Mouse (Mus musculus) heart, embryonic 15.5 days (tissue): Measurements from ENCODE around the gene Olfr1150-ps1. TPM values are rescaled to one million over a fixed set of nuclear protein-coding genes. Genes with fewer than 3 reads are reported as not detected.

Experiments
- ATAC-seq: fragments of 200-750 bp; cut with Nextera tagmentation; replicated peaks from 2 replicates; pipeline ENCODE4 v1.8.0; 2017; ENCODE audit warnings: low read depth, moderate TSS enrichment; ENCODE audit not compliant: insufficient number of reproducible peaks, insufficient read depth, low FRiP score
- H3K27ac ChIP-seq: fragments of 300-500 bp; sonication (generic); 2 replicates; pipeline ENCODE4 v1.5.1; 2015; ENCODE audit warnings: mild to moderate bottlenecking, inconsistent platforms
- H3K27me3 ChIP-seq: fragments of 300-500 bp; sonication (generic); 2 replicates; pipeline ENCODE4 v1.6.1; 2015; ENCODE audit warnings: inconsistent platforms
- H3K36me3 ChIP-seq: fragments of 300-500 bp; sonication (generic); 2 replicates; pipeline ENCODE4 v1.6.1; 2015; ENCODE audit warnings: mild to moderate bottlenecking, inconsistent platforms
- H3K4me1 ChIP-seq: fragments of 300-500 bp; sonication (generic); replicated peaks from 2 replicates; pipeline ENCODE4 v1.6.1; 2015; ENCODE audit warnings: inconsistent platforms
- H3K4me2 ChIP-seq: fragments of 300-500 bp; sonication (generic); 2 replicates; pipeline ENCODE4 v1.6.1; 2015; ENCODE audit warnings: inconsistent platforms, mild to moderate bottlenecking, moderate library complexity
- H3K4me3 ChIP-seq: fragments of 300-500 bp; sonication (generic); 2 replicates; pipeline ENCODE4 v1.5.1; 2015; ENCODE audit warnings: mild to moderate bottlenecking, inconsistent platforms
- H3K9ac ChIP-seq: fragments of 300-500 bp; sonication (generic); 2 replicates; pipeline ENCODE4 v1.6.1; 2015; ENCODE audit warnings: mild to moderate bottlenecking, inconsistent platforms
- H3K9me3 ChIP-seq: fragments of 300-500 bp; sonication (generic); replicated peaks from 2 replicates; pipeline ENCODE4 v1.6.1; 2016; ENCODE audit warnings: inconsistent platforms
- WGBS: fragments of 180-500 bp; shearing (Covaris S2); methylation state at CpG from one replicate; pipeline ENCODE4 v1.1.7; 2015; ENCODE audit warnings: mixed read lengths; 5-methylcytosine and 5-hydroxymethylcytosine counted together
- polyA plus RNA-seq: library from polyadenylated mRNA; unstranded; fragments of >200 nt; fragmentation: Nextera tagmentation; extraction: Ambion mirVana; gene quantifications from 2 replicates; pipeline ENCODE4 v1.2.1, GENCODE M21; 2015

Olfr1150-ps1 gene
- polyA plus RNA-seq, result not detected in 2 replicates

DNA sequence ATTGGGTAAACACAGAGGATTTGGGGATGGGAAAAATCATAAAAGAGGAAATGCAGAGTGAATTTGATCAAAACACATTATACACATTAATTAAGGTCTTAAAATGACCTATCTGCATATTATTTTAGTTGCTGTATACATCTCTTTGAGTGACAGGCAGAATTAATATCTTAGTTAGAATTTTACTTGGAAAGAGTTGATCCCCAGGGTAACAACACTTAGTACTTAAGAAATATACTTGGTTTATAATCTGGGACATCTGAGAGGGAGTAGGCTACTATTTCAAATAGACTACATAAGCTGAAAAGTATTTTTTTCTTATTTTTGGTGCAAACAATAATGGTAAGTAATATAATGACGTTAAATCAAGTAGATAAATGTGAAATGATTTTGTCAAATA is at the start of gene Olfr1150-ps1:
TSS of gene Olfr1150-ps1 (plus strand) at position 301 of the 400 bp plus-strand sequence.
- ATAC-seq, result no peak
- Histone ChIP-seq H3K4me1 (no peaks in the 10 kb centered on the region), H3K9me3 (no peaks in the 10 kb centered on the region), H3K4me3 (no peak within 1 kb of the TSS), H3K4me2 (no peak within 1 kb of the TSS), H3K36me3 (no peaks in the 10 kb centered on the region), H3K9ac (no peak within 1 kb of the TSS), H3K27me3 (no peaks in the 10 kb centered on the region), H3K27ac (no peak within 1 kb of the TSS)
- 68% methylated on average over 1 of the region's 1 CpGs for WGBS

DNA sequence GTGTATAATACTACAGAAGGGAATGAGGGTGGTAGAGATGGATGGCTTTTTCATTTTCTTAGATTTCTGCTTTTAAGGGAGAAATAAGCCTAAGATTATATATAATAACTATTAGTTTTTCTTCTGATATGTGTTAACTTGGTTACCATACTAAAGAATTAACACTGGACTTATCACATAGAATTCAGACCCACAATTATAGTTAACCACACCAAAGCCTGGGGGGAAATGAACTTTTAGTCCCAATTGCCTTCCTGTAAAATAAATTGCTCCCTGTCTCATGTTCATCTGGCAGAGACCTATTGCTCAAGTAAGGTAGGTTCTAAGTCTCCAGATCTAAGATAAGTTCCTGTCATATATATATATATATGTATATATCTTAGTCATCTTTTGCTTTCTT is 43.5 kb upstream of the Olfr1150-ps1 start, which contains the start of gene Olfr1143:
TSS of gene Olfr1143 (plus strand) at position 301 of the 400 bp plus-strand sequence.
- no peaks in the 10 kb centered on the region for H3K4me1 ChIP-seq
- ATAC-seq, result no peak
- H3K9me3 ChIP-seq, result no peaks in the 10 kb centered on the region
- no peak within 1 kb of the TSS for H3K27ac ChIP-seq
- H3K27me3 ChIP-seq, result no peaks in the 10 kb centered on the region
- H3K36me3 ChIP-seq, result no peaks in the 10 kb centered on the region
- H3K4me2 ChIP-seq, result no peak within 1 kb of the TSS
- H3K4me3 ChIP-seq, result no peak within 1 kb of the TSS
- H3K9ac ChIP-seq, result no peak within 1 kb of the TSS

DNA sequence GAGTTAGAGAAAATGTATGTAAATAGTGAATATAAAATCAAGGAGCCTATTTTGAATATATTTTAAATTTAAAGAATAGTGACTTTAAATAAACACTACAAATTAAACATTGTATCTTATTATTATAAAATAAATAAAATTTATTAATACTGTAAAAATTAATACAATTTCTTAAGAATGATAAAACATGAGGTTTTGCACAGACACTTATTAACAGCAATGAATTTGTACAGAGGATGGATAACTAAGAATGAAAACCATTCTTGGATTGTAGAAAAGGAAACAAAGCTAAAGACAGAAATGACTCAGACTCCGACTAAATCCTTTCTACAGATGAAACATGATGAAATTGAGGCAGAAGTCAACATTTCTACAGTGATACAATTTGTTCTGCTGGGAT is 34.3 kb upstream of the Olfr1150-ps1 start, which contains the start of gene Olfr1145:
TSS of gene Olfr1145 (plus strand) at position 301 of the 400 bp plus-strand sequence.
- no peaks in the 10 kb centered on the region for H3K9me3 ChIP-seq
- ATAC-seq, result no peak
- WGBS, result 70% methylated on average over 1 of the region's 1 CpGs
- H3K36me3 ChIP-seq, result no peaks in the 10 kb centered on the region
- H3K27ac ChIP-seq, result no peak within 1 kb of the TSS
- H3K4me1 ChIP-seq, result no peaks in the 10 kb centered on the region
- H3K9ac ChIP-seq, result no peak within 1 kb of the TSS
- H3K27me3 ChIP-seq, result no peaks in the 10 kb centered on the region
- H3K4me2 ChIP-seq, result no peak within 1 kb of the TSS
- H3K4me3 ChIP-seq, result no peak within 1 kb of the TSS

DNA sequence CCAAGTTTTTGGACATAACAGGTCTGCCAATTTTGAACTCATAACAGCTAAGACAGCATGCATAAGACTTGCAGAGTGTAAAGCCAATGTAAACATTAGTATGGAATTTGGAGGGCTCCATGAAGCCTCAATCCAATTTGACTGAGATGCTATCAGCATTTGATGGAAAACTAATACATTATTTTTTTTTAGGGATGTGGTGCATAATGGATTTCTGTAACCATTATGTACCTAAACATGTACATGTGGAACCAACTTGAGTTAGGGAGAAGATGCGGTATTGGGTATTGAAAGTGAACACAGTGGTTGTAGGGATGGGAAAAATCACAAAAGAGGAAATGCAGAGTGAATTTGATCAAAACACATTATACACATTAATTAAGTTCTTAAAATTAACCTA is 13.6 kb upstream of the Olfr1150-ps1 start, which contains the start of gene Olfr1148:
TSS of gene Olfr1148 (plus strand) at position 301 of the 400 bp plus-strand sequence.
- ATAC-seq, result no peak
- no peaks in the 10 kb centered on the region for H3K9me3 ChIP-seq
- H3K9ac ChIP-seq, result no peak within 1 kb of the TSS
- no peak within 1 kb of the TSS for H3K4me2 ChIP-seq
- H3K27ac ChIP-seq, result no peak within 1 kb of the TSS
- no peak within 1 kb of the TSS for H3K4me3 ChIP-seq
- no peaks in the 10 kb centered on the region for H3K36me3 ChIP-seq
- H3K4me1 ChIP-seq, result no peaks in the 10 kb centered on the region
- WGBS, result 85% methylated on average over 1 of the region's 1 CpGs
- no peaks in the 10 kb centered on the region for H3K27me3 ChIP-seq

DNA sequence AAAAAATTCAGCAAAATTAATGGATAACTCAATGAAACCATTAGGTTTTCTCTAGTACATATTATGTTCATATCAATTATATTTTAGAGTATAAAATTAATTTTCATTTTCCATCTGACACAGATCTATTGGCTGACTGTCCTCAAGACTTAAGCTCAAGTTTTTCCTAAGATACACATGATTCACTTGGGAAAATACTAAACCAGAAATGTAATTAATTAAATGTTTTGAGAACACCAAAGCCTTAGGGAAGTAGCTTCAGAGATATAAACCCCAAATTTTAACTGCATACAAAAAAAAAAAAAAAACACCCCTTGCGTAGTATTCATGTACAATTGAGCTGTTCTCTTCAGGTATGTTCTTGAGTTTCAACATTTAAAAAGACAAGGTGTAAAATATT is 11.8 kb downstream of the Olfr1150-ps1 start, which contains the start of gene Olfr1151:
TSS of gene Olfr1151 (plus strand) at position 301 of the 400 bp plus-strand sequence.
- H3K9me3 ChIP-seq, result no peaks in the 10 kb centered on the region
- no peaks in the 10 kb centered on the region for H3K36me3 ChIP-seq
- no peaks in the 10 kb centered on the region for H3K27me3 ChIP-seq
- no peaks in the 10 kb centered on the region for H3K4me1 ChIP-seq
- ATAC-seq, result no peak
- H3K4me3 ChIP-seq, result no peak within 1 kb of the TSS
- no peak within 1 kb of the TSS for H3K9ac ChIP-seq
- H3K4me2 ChIP-seq, result no peak within 1 kb of the TSS
- no peak within 1 kb of the TSS for H3K27ac ChIP-seq
- 82% methylated on average over 1 of the region's 1 CpGs for WGBS

DNA sequence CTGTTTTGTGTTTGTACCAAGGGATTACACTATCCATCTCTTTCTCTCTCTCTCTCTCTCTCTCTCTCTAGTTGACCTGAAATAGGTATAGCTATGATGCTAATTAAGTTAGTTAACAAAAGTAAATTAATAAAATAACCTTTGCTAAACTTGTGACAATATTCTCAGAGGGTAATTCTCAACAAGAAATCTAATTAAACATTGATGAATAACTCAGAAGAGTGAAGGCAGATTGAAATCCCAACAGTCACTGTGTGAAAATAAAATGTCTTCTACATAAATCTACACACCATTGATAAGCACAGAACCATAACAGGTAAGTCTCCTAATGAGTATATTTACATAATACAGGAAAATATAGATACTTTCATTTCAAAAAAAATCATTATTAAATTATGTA is 22.4 kb downstream of the Olfr1150-ps1 start, which contains the start of gene Olfr1152:
TSS of gene Olfr1152 (plus strand) at position 301 of the 400 bp plus-strand sequence.
- no peak for ATAC-seq
- Histone ChIP-seq H3K9me3 (no peaks in the 10 kb centered on the region), H3K36me3 (no peaks in the 10 kb centered on the region), H3K27ac (no peak within 1 kb of the TSS), H3K27me3 (no peaks in the 10 kb centered on the region), H3K4me3 (no peak within 1 kb of the TSS), H3K4me2 (no peak within 1 kb of the TSS), H3K4me1 (no peaks in the 10 kb centered on the region), H3K9ac (no peak within 1 kb of the TSS)

DNA sequence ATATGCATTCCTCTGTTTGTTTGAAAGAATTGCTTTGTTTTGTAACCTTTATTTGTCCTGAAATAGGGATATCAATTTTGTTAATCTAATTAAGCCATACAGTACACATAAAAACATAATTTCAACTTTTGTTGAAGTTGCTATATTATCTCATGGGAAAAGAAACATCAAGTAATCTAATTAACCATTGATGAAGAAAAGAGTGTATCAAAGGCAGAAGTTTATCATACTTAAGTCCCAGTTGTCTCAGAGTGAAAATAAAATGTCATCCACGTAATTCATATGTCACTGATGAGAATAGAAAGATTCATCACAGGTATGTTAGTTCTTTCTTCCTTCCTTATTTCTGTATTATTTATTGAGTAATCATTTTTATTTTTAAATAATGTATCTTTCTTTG is 50.9 kb downstream of the Olfr1150-ps1 start, which contains the start of gene Olfr1153:
TSS of gene Olfr1153 (plus strand) at position 301 of the 400 bp plus-strand sequence.
- Histone ChIP-seq H3K4me1 (no peaks in the 10 kb centered on the region), H3K4me2 (no peak within 1 kb of the TSS), H3K27me3 (no peaks in the 10 kb centered on the region), H3K4me3 (no peak within 1 kb of the TSS), H3K9ac (no peak within 1 kb of the TSS), H3K27ac (no peak within 1 kb of the TSS), H3K9me3 (no peaks in the 10 kb centered on the region), H3K36me3 (no peaks in the 10 kb centered on the region)
- no peak for ATAC-seq
- 66% methylated on average over 1 of the region's 1 CpGs for WGBS

Other genes with a start within 250 kb of the Olfr1150-ps1 start
- not detected in 2 replicates for gene Olfr1130, start 237.8 kb upstream of the Olfr1150-ps1 start, polyA plus RNA-seq
- not detected in 2 replicates for gene Olfr1131, start 216.9 kb upstream of the Olfr1150-ps1 start, polyA plus RNA-seq
- gene Olfr1132, start 206.5 kb upstream of the Olfr1150-ps1 start, polyA plus RNA-seq, result not detected in 2 replicates
- gene Olfr1133, start 196.6 kb upstream of the Olfr1150-ps1 start, polyA plus RNA-seq, result not detected in 2 replicates
- gene Olfr1134, start 185.5 kb upstream of the Olfr1150-ps1 start, polyA plus RNA-seq, result not detected in 2 replicates
- gene Olfr1135, start 170.3 kb upstream of the Olfr1150-ps1 start, polyA plus RNA-seq, result not detected in 2 replicates
- gene Olfr1136, start 150.0 kb upstream of the Olfr1150-ps1 start, polyA plus RNA-seq, result not detected in 2 replicates
- not detected in 2 replicates for gene Olfr1137, start 130.8 kb upstream of the Olfr1150-ps1 start, polyA plus RNA-seq
- not detected in 2 replicates for gene Olfr1138, start 104.0 kb upstream of the Olfr1150-ps1 start, polyA plus RNA-seq
- not detected in 2 replicates for gene Olfr1140, start 100.2 kb upstream of the Olfr1150-ps1 start, polyA plus RNA-seq
- gene Olfr1141, start 90.0 kb upstream of the Olfr1150-ps1 start, polyA plus RNA-seq, result not detected in 2 replicates
- not detected in 2 replicates for gene Olfr152, start 64.5 kb upstream of the Olfr1150-ps1 start, polyA plus RNA-seq
- gene Olfr1143, start 43.4 kb upstream of the Olfr1150-ps1 start, polyA plus RNA-seq, result not detected in 2 replicates
- not detected in 2 replicates for gene Olfr1145, start 34.2 kb upstream of the Olfr1150-ps1 start, polyA plus RNA-seq
- not detected in 2 replicates for gene Olfr1148, start 13.5 kb upstream of the Olfr1150-ps1 start, polyA plus RNA-seq
- gene Olfr1151, start 11.9 kb downstream of the Olfr1150-ps1 start, polyA plus RNA-seq, result not detected in 2 replicates
- not detected in 2 replicates for gene Olfr1152, start 22.5 kb downstream of the Olfr1150-ps1 start, polyA plus RNA-seq
- gene Olfr1153, start 51.0 kb downstream of the Olfr1150-ps1 start, polyA plus RNA-seq, result not detected in 2 replicates
- gene Olfr1154, start 61.2 kb downstream of the Olfr1150-ps1 start, polyA plus RNA-seq, result not detected in 2 replicates
- gene Olfr1155, start 101.1 kb downstream of the Olfr1150-ps1 start, polyA plus RNA-seq, result not detected in 2 replicates
- not detected in 2 replicates for gene Olfr1156, start 109.1 kb downstream of the Olfr1150-ps1 start, polyA plus RNA-seq
- gene Olfr1157, start 124.3 kb downstream of the Olfr1150-ps1 start, polyA plus RNA-seq, result not detected in 2 replicates
- not detected in 2 replicates for gene Olfr74, start 130.7 kb downstream of the Olfr1150-ps1 start, polyA plus RNA-seq
- not detected in 2 replicates for gene Olfr1158, start 146.1 kb downstream of the Olfr1150-ps1 start, polyA plus RNA-seq
- gene Olfr1160, start 164.3 kb downstream of the Olfr1150-ps1 start, polyA plus RNA-seq, result not detected in 2 replicates
- gene Olfr1161, start 178.8 kb downstream of the Olfr1150-ps1 start, polyA plus RNA-seq, result not detected in 2 replicates
- gene Olfr73, start 193.7 kb downstream of the Olfr1150-ps1 start, polyA plus RNA-seq, result not detected in 2 replicates
- gene Olfr1162, start 207.1 kb downstream of the Olfr1150-ps1 start, polyA plus RNA-seq, result not detected in 2 replicates
- not detected in 2 replicates for gene Olfr1163, start 227.8 kb downstream of the Olfr1150-ps1 start, polyA plus RNA-seq
- not detected in 2 replicates for gene Olfr1164, start 250.0 kb downstream of the Olfr1150-ps1 start, polyA plus RNA-seq